Mouse (Mus musculus): ENCODE results near the gene Blcap. TPM values are rescaled to one million over a fixed set of nuclear protein-coding genes. Genes with fewer than 3 reads are reported as not detected.
A peak's percentile ranks its signal among the peaks of the same experiment; 100 is the strongest.

Gene Blcap
- total RNA-seq, 2 experiments from 2014 or later, result 5.1 to 16.0 TPM

DNA sequence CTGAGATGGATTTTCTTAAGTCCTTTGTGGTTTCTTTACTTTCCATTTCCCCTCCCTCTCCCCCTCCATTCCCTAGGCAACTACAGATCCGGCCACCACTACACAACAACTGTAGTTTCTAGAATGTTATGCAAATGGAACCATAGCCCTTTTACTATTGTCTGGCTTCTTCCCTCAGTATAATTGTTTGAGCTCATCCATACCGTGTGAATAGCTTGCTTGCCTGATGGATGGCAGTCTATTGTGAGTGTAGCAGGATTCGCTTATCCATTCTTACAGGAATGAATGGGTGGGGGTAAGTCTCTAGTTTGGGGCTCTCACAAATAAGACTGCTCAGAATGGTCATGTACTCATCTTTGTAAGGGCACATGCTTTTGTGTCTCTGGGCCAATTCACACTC lies 48.5 kb downstream of the Blcap start:
- ATAC-seq (replicated peaks; ENCODE audit: poor library complexity), result no peak

DNA sequence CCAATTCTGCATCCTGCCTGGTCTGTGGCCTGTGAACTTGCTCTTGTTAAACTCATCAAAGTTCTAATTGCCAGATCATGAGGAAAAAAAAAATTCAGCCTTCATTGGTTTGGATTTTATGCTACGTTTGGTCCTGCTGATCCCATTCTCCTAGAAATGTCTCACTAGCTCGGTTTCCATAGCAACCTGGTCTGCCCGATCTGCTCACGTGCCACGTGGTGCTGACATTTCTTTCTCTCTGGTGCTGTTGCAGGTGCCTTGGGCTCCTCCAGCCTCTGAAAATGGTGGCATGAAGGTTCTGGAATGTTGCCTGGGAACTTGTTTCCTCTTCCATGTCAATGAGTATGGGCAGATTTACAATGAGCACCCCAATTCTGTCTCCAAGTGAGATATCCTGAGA lies 50.6 kb downstream of the Blcap start:
- ATAC-seq (replicated peaks; ENCODE audit: poor library complexity), result no peak

DNA sequence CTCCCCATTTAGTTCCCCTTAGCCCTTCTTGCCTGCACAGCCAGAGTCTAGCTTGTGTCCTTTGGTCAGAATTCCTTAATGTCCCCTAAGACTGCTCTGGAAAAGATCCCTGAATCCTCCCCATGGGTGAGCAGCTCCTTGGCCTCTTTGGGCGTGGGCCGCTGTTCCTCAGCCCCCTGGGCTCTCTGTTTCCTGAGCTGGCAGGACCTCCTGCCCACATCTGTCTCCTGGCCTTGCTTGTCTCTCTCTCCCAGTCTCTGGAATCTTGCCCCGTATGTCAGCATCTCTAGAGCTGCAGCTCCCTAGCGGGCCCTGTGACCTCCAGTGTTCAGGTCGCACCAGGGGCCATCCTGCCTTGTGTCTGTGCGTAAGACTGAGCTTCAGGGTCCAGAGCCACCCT lies 51.6 kb downstream of the Blcap start:
- ATAC-seq (replicated peaks; ENCODE audit: poor library complexity), result no peak

DNA sequence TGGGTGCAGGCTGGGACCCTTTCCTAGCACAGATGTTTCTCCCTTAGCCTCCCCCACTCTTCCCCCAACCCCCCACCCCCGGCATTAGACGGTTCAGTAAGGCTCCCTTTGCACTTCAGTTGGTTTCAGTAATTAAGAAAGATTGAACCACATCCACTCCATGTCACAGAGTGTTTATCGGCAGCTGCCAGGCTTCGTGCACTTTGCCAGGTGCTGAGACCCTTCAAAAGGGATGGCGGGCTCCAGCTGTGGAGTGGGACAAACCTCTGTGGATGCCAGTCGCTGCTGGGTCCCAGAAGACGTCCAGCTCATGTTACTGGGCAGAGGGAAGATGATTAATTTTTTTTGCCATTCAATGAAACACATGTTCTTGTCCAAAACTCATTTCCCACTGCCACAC lies 52.6 kb downstream of the Blcap start:
- no peak for ATAC-seq (replicated peaks; ENCODE audit: poor library complexity)

DNA sequence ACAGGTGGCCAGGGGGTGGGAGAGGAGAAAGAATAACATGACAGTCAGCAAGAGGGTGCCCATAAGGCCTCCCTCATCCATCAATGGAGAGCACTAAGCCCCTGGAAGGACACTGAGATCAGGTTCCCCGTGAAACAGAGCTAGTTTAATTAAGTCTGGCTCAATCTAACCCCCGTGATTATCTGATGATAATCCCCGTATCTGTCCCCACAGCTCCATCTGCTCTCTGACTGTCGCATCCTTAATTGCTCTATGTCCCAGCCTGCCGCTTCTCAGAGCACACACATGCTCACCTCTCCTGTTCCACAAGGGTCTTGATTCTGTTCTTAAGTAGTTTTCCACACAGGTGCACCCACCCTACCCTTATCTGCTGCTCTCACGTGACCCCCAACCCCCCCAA lies 53.5 kb downstream of the Blcap start:
- no peak for ATAC-seq (replicated peaks; ENCODE audit: poor library complexity)

DNA sequence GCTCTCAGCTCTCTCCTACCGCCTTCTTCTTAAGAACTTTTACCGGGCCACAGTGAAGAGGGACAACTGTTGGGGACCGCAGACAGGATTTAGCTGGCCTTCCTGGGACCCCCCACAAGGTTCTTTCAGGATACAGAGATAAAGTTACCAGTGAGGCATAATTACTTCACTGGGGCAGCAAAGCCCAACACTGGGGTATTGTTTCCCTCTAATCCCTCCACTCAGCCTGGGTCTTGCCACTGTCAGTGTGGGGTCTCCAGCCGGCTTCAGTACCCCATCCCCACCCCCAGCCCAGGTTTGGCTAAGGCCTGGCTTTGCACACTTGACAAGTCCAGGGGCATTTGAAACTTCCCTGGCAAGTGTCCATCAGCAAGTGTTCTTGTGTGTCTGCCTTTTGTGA lies 56.7 kb downstream of the Blcap start:
- ATAC-seq (replicated peaks; ENCODE audit: poor library complexity), result no peak

DNA sequence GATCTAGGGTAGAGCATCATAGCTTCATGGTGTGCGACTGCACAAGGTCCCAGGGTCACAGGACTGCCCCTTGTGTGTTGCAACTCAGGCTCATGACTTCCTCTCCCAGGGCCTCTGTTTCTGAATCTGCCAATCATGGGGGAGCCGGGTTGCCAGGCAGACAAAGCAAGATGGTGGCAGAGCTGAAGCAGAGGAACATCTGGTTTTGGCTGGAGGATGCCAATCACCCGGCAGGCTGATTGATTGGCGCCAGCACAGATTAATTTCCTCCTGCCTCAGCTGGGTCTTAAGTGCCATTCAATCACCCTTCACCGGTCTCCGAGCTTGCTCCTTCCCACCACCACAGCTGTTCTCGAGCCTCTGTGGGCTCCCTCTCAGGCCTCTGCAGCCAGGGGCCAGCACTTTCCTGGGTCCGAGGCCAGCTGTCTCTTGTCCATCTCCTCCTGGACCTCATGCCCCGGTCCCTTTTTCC lies 57.3 kb downstream of the Blcap start:
- ATAC-seq (replicated peaks; ENCODE audit: poor library complexity), result peak; percentile 61

DNA sequence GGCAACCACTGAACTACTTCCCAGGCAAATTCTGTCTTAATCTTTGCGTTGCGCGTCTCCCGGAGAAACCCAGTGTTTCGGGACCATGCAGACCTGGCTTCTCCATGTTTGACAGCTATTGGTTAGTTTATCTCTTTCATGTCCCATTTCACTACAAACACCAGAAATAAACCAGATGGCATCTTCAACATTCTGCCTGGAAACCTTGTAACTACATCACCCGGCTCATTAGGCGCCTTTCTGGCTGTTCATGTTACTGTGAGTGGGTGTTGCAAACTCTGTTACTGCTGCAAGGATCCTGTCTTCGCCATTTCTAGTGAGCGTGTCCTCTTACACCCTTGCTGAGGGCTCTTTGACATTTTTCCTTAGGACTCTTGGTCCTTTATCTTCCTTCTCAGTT lies 58.2 kb downstream of the Blcap start:
- no peak for ATAC-seq (replicated peaks; ENCODE audit: poor library complexity)

DNA sequence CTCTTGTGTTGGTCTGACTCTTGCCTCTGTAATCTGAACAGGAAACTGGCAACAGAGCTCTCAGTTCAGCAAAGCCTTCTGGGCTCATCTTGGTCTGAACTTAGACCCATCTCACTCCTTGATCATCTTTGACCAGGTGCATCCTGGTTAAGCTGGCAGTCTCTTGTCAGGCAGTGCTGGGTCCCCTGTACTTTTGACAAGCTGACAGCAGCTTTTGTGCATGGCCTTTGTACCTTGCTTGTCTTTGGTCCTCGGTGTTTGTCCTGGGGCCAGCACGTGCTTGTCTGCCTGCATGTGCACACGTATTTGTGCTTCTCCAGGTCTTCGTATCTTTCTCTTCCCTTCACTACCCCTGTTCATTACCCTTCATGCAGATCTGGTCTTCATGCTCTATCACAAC lies 61.0 kb downstream of the Blcap start:
- ATAC-seq (replicated peaks; ENCODE audit: poor library complexity), result no peak

DNA sequence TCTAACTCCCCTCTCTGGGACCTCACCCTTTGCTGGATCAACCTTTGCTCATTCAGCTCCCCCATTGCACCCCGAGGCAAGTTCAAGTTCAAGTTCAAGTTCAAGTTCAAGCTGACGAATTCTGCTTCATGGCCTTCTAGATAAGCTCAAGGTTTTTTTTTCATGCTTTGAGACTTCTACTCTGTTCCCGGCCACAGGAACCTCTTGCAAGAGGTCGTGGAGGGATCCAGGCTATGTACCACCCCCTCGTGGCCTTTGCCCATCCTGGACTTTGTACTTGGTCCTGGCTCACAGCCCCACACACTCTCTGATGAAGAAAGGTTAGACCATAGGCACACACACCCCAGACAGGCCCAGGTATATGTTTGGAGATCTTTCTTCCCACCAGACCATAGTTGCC lies 61.9 kb downstream of the Blcap start:
- no peak for ATAC-seq (replicated peaks; ENCODE audit: poor library complexity)

DNA sequence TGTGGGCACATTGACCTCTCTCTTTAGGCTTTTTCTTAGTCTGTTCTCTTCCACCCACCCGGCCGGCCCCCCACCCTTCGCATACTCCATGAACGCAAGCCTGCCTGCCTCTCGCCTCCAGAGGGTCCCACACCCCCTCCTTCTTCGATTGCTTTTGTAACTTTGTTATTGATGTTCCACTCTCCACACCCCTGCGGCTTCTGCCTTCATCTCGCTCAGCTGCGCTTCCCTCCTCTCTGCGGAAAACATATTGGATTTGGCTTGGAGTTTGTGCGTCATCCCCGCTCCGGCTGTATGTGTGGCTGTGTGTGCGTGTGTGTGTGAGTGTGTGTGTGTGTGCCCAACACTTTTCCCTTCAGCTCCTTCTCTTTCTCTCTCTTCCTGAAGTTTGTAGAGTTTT lies 64.3 kb downstream of the Blcap start:
- no peak for ATAC-seq (replicated peaks; ENCODE audit: poor library complexity)

Other genes with a start within 250 kb of the Blcap start
- gene Ghrh, start 223.8 kb downstream of the Blcap start, total RNA-seq (2015), result not detected in 2 replicates
- gene Ghrh, start 223.8 kb downstream of the Blcap start, total RNA-seq (2017), result not detected in 2 replicates
- gene Manbal, start 203.7 kb downstream of the Blcap start, total RNA-seq (2015), result 14.2 and 17.9 TPM in 2 replicates
- gene Manbal, start 203.7 kb downstream of the Blcap start, total RNA-seq (2017), result 6.2 and 7.5 TPM in 2 replicates
- gene Src, start 152.8 kb downstream of the Blcap start, total RNA-seq (2015), result 0.27 TPM in 1 of 2 replicates, not detected in the other
- gene Src, start 152.8 kb downstream of the Blcap start, total RNA-seq (2017), result 0.07 TPM in 1 of 2 replicates, not detected in the other
- gene Nnat, start 11.2 kb downstream of the Blcap start, total RNA-seq (2015), result 0.24 TPM in 1 of 2 replicates, not detected in the other
- not detected in 2 replicates for gene Nnat, start 11.2 kb downstream of the Blcap start, total RNA-seq (2017)
- gene Ctnnbl1, start 166.1 kb upstream of the Blcap start, total RNA-seq (2015), result 22.5 and 26.0 TPM in 2 replicates
- 44.0 and 52.0 TPM in 2 replicates for gene Ctnnbl1, start 166.1 kb upstream of the Blcap start, total RNA-seq (2017)